Mouse (Mus musculus): ENCODE data around the gene Lax1.

DNA sequence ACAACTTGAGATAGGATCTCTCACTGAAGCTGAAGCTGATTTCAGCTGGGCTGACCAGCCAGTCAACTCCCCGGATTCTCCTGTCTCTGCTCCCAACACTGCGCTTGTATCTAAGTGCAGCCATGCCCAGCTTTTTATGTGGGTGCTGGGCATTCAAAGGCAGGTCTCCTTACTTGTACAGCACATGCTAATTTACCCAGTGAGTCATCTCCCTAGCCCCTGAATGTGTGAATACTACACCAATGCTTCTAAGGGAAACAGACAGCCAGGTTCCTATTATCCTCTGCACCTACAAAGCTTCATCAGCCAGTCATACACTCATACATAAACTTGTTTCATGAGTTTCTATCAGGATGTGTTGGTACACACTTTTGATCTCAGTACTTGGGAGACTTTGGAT is 48.7 kb downstream of the Lax1 start:
- TF ChIP-seq CTCF (IDR thresholded peaks at IDR 0.05; ENCODE audit: low read depth), result no peak
- no peak for TF ChIP-seq EP300 (IDR thresholded peaks at IDR 0.05; ENCODE audit: low read depth)
